Mouse (Mus musculus): ENCODE data around the gene Arid5b.

Gene Arid5b

DNA sequence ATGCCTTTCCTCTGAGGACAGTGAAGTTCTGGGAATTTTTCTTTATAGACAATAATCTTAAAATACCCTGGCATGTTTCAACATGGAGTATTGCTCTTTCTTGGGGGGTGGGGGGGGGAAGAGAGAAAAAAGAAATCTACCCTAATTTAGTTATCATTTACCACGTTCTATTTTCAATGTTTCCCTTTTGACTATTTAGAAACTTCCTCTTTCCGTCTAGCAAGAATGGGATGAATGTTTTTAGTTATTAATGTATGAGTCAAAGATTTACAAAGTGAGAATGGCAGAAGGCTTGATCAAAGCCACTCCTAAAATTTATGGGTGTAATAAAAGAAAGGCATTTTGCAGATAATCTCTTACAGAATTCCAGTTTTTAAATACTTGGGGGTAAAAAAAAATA is 137.7 kb downstream of the Arid5b start:
- in situ Hi-C loops (cut with MboI, MseI): no loop called here

DNA sequence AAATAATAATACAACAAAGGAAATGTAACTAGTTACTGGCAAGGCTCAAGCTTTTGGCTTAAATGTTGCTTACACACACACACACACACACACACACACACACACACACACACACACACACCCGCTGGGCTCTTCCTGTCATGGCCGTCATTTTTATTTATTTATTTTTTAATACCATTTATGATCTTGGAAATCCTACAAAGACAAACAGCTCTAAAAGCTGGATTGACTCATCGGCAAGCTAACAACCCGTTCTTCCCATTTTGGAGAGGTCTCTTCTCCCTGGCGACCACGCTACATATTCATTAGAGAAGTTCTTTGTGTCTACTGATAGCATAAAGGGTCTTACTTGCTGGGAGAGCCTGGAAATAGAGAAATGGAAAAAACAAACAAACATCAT is 138.2 kb downstream of the Arid5b start:
- in situ Hi-C loops (cut with MboI, MseI): no loop called here

DNA sequence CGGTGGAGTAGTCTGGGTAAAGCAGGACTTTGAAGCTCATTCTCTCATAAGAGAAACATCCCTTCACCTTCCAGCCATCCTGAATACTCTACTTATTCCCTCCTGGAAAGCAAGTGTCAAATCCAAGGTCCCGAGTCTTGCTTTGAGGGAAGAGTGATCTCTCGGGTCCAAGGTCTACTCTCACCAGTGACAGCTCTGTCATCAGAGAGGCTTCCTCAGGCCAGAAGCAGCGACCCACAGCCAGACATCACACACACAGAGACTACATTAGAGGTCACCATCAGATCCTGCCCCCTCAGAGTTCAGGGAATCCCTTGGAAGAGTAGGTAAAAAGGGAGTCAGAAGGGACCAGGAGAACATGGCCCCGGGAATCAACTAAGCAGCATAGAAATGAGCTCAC is 140.4 kb downstream of the Arid5b start:
- in situ Hi-C loops (cut with MboI, MseI): loop anchor here (5.0 kb wide), 1 partner anchor 86 kb away; no protein-coding TSS in a partner anchor

DNA sequence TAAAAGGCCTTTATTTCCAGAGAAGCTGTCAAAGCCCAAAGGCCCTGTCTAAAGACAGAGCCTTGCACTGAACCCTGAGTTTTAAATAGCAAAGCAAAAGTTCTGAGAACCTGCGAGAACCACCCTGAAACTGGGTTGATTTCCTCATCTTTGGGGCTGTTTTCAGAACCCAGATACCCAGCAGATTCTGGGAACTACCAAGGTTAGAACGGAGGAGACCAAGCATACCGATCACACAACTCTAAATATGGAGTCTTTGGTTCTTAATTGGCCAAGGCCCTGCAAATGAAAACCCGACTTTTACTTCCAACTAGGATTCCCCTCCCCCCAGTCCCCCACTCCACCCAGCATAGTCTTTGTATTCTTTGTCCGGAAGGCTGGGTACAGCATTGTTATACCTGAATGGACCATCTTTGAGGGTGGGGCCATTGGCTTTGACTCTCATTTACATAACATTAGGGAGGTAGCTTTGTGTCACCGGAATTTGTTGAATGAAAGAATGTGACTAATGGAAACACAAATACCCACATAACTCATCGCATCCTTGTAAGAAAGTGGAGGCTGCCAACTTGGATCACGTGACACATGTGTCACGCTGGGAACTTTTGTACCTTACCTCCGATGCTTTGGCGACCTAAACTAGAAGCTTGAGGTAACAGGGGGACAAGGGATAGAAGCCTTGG is 141.2 kb downstream of the Arid5b start:
- in situ Hi-C loops (cut with MboI, MseI): loop anchor here (5.0 kb wide), 1 partner anchor 85 kb away; no protein-coding TSS in a partner anchor

DNA sequence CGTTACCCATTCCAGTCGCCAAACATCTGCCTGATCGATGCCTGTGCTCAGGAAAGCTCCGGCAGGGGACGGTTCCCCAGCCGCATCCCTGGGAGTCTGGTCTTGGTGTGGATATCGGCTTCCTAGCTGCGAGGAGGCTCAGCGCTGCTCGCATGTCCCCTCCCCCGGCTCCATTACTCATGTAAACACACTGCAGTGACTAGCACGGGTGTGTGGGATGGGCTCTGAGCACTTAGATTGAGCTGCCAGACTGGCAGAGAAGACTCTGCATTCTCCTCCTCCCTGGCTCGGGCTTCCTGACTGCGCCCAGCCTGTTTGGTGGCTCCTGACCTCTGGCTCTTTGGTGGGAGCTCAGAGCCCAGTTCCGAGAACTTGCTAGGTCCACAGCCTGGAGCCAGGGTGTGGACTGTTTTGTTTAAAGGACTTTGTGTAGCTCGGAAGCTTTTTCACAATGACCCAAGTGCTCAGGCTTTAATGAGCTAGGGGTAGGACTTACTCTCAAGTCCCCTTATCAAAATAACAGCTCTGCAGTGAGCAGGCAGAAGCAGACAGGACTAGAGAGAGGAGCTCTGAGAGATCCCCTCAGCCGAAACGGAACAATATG is 142.0 kb downstream of the Arid5b start:
- in situ Hi-C loops (cut with MboI, MseI): loop anchor here (5.0 kb wide), 1 partner anchor 84 kb away; no protein-coding TSS in a partner anchor

DNA sequence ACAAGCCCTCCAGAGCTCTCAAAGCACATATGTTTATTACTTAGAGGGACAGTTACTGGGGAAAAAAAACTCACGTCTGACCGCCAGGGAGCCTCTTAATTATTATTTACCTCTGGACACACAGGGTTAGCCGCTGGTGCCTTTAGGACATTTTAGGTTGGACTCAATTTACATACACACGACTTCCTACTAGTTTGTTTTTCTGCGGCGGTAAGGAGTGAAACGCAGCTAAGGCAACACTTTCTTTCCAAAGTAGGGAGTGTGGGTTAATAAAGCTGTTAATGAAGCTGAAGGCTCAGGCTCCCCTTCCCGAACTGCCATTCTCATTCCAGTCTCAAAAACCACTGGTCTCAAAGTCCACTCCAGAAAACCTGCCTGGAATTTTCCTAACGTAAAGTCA is 142.5 kb downstream of the Arid5b start:
- in situ Hi-C loops (cut with MboI, MseI): loop anchor here (5.0 kb wide), 1 partner anchor 84 kb away; no protein-coding TSS in a partner anchor

DNA sequence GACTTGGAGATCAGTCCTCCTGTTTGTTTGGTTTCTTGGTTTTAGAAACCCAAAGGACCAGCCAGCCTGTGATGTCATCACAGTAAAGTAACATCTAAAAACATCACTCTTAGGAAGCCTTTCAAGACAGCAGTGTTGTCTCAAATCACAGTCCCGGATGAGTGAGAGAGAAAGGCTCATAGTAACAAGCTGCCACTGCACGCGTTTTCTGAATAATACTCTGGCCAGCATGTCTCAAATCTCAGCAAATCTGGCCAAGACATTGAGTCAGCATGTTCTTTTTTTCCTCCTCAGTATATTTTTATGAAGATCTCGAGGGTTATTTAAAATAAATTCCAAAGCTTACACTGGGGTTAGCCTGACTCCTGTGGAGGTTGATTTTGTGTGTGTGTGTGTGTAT is 143.1 kb downstream of the Arid5b start:
- in situ Hi-C loops (cut with MboI, MseI): loop anchor here (5.0 kb wide), 1 partner anchor 83 kb away; no protein-coding TSS in a partner anchor

DNA sequence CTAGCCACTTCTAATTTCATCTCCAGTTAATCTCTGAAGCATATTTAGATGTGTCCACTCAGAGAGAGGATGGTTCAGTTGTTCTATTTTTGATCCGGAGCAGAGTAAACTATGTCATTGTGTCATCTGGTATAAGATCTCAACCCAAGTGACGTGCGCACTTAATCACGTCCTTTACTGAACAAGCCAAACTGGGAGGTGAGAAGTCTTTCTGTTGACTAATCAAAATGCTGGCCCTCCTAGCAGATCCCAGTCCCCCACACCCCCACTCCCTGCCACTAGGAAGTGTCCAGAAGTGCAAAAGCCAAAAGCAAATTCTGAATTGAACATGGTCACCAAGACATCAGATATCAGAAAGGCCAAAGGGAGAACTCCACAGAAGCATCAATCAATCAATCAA is 144.0 kb downstream of the Arid5b start:
- in situ Hi-C loops (cut with MboI, MseI): no loop called here

DNA sequence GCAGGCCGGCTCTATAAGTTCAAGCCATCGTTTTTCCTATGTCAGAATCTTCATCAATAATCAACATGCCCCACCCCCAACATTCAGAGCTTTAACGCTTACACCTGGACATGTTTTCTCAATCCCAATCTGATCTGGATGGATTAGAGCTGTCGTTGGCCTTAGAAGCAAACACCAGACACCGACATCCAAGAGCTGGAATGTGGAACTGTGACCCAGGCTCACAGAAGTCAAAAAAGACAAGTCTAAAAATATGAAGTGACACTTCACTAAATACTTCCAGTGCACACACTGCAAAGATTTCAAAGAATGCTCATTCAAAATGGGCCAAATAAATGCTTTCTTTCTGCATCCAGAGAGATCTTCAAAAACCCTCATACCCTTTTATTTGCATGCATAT is 144.5 kb downstream of the Arid5b start:
- in situ Hi-C loops (cut with MboI, MseI): no loop called here

DNA sequence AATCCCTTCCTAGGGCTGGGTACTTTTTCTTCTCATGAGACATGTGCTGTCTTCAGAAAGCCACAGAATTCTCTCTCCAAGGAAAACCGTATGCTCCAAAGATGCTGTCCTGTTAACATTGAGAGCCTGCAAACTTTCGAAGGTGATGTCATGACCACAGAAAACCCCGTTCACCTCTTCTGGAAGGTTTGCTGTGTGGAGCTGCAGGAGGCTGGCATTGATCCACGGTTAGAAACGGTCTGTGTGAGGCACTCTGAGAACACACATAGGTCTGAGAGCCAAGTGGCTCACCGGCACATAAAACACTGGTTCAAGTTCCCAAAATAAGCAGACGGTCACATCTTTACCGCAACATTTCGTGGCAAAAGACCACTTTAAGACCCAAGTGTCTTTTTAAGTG is 145.9 kb downstream of the Arid5b start:
- in situ Hi-C loops (cut with MboI, MseI): no loop called here

DNA sequence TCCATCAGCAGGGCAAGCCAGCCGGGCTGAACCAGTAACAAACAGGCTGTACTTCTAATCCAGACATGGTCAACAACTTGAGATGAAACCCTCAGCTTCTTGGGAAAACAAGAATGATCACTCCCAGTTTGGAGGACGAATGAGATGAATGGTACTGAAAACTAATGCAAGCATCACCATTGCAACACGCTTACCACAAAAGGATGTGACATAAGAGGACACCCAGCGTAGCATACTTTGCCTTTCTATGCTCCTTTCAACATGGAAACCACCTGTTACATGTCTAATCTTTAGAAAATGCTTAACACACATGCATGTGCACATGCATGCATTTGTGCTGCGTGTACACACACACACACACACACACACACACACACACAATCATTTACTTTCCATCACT is 146.4 kb downstream of the Arid5b start:
- in situ Hi-C loops (cut with MboI, MseI): no loop called here

DNA sequence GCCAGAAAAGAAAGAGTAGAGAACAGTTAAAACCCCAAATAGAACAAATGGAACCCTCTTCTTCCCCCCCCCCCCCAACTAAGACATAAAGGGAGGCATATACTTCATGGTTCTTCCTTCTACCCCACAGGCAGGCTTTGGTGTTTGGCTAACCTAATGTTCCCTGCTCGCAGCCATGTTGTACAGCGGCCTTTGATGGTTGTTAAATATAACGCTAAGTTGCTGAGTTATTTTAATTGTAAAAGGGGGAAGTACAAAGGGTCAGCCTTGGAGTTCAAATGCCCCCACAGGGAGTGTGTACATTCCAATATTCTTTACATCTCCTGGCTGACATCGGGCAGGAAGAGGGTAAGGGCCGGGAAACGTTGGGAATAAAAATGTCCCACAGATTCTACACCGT is 148.9 kb downstream of the Arid5b start:
- in situ Hi-C loops (cut with MboI, MseI): no loop called here

DNA sequence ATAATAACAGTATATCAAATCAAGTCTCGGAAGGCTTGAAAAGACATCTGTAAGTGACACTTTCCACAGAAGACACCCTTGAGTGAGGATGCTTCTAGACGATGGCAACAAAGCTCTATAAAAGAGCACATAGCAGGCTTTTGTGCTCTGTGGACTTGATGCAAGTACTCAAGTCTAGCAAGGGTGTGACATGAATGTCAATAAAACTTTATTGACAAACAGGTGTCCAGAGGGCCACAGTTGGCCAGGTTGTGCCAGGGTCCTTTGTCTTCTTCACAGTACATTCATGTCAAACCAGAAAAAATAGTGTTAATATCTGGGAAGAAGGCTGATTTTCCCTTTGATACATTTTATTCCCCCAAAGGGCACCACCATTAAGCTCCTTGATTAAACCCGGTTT is 149.5 kb downstream of the Arid5b start:
- in situ Hi-C loops (cut with MboI, MseI): no loop called here

DNA sequence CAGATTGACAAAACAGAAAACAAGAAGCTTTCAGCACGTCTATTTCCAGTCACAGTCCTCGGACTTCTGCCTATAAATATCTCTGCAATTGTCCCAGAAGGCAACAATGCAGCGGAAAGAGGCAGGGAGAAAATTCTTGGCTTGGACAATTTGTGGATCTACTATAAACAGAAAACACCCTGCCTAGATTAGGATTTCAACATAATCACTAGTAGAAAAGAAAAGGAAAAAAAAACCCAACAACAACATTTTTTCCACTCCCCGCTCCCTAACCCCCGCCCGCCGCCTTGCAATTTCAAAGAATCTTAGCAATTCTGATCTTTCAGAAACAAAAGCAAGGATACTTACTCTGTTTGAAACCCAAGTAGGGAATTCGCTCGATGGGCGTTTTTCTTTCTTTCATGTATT is 150.1 kb downstream of the Arid5b start:
- in situ Hi-C loops (cut with MboI, MseI): no loop called here

DNA sequence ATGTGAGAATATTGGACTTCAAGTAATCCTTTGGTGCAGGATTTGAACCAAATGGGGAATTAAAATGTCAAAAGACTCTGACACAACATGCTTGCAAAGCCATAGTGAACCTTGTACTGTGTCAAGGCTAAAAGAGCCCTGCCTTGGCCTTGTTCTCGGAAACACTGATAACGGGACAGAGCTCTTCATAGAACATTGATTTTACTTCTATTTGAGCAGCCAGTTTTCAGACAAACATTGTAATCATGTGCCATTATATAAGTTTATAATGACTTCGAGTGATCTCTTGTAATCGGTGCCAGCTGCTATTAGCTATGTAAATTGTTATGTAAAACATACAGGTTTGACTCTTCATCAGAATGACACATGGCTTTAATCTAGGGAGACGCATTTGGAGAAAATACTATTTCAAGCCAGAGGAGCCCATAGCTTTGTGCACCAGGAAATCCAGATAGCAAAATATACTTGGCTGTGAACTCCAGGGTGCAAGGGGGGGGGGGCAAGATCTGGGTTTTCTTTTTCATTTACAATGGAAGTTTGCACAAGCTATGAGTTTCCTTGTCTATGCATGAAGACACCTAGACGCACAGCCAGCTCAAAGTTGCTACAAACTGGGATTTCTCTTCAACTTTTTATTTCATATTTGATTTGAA is 150.8 kb downstream of the Arid5b start:
- in situ Hi-C loops (cut with MboI, MseI): no loop called here

DNA sequence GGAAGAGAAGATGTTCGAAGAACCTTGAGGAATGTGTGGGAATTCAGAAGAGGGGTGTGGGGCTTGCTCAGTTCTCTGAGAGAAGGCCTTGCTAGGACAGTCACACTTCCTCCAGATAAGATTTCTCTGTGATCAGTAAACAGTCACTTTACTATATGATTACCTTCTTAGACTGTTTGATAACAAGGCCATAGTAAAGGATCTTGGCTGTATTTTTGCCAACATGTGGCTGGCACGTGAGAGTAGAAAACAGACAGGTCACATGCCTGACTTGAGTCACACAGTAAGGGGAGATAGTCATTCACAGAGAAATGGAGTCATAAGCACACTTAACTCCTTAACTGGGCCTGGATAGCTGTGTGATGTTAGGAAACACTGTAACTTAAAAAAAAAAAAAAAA is 151.4 kb downstream of the Arid5b start:
- in situ Hi-C loops (cut with MboI, MseI): no loop called here

DNA sequence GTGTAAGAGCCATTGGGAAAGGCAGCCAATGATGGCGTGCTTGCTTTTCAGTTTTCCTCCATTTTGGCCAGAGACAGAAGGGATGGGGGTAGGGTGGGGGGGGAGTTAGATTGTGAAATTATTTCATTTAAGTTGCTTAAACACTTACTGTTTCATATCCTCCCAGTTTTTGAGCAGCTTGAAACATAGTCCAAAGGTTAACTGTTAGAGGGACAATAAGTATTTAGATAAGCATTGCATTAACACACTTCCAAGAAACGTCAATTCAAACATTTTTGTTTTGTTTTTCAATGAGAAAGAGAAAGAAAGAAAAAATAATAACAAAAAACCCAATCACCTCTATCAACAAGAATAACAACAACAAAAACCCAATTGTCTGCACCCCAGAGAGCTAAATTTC is 152.0 kb downstream of the Arid5b start:
- in situ Hi-C loops (cut with MboI, MseI): no loop called here

DNA sequence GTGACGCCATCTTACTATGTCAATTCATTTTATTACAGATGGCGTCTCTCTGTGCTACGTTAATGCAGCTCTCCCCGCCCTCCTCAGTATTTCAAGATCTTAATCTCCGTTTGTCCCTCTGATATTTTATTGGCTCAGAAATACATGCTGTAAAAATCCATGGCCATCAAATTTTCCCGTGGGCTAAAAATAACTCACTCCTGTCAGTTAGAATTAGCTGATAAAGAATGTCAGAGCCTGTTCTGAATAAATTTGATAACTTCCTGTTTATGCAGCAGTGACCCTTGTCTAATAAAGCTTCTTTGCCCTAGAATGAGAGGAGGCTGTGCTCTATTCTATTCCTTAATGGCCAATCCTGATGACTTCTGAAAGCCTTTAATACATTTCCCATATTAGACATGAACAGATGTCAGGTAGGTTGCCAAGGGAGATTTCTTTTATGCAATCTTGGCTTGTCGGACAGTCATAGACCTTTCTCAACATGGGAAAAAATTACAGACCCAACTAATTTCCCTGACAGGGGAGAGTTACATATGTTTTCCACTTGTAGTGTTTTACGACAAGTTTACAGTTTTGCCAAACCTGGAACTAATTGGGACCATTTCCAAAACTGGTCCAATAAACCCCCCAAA is 152.5 kb downstream of the Arid5b start:
- in situ Hi-C loops (cut with MboI, MseI): no loop called here

DNA sequence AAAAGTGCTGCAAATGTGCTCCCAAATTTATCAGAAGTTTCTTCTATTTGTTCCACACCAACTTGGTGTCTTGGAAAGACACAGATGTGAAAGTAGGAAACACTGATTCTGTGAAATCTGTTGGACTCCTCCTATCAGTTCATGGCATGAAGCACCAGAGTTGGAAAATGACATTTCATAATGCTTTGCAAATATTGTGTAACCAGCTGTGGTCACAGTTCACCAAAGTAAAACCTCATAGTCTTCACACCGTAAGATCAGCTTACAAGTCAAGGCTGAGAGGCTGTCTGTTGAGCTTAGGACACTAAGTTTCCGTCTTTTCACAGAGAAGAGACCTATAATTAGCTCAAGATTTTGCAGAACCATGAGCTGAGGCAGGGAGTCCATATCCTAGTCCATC is 153.6 kb downstream of the Arid5b start:
- in situ Hi-C loops (cut with MboI, MseI): no loop called here

DNA sequence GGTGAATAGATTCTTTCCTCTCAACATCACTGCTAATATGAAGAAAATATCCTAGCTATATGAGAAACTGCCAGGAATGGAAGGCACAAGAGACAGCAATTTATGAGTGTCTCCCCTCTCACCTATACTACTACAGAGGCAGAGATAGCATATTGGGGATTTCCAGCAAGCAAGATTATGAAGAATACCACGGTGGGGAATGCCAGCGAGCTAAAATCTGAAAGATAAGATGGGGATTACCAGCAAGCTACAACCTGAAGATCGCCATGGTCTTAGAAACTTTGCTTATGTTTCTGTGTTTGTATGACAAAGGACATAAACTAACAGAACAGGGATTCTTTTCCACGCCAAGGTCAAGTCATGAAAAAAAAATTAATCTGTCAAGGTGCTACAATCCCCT is 155.1 kb downstream of the Arid5b start:
- in situ Hi-C loops (cut with MboI, MseI): no loop called here

DNA sequence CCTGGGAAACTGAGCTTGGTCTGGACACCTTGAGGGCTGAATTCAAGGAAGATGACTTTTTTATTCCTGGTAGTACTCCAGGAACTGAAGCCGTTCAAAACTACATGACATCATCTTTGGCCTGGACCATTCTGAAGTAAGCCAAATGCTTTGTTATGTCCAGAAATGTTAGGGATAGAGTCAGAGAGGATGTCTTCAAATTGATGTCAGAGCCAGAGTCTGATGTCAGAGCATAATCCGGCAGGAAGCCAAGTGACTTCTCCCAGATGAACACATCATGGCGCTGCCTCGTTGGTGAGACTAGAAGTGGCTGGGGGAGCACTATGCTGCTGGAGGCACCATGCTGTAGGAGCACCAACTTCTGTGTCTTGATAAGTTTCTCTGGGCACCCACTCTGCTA is 156.6 kb downstream of the Arid5b start:
- in situ Hi-C loops (cut with MboI, MseI): no loop called here

DNA sequence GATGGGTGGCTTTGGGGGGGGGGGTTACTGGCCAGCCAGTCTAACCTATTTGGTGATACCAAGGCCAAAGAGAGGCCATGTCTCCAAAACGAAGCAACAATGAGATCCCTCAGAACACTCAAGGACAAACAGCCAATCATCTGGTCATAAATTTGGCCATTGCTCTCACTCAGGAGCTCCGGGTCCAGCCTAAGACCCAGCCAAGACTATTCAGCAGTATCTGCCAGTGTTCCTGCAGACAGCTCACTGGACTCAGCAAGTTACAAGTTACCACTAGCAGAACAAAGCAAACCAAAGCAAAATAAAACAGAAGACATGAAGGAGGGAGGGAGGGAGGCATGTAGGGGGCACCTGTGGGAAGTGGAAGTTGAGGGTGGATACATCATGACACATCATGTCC is 157.3 kb downstream of the Arid5b start:
- in situ Hi-C loops (cut with MboI, MseI): no loop called here

DNA sequence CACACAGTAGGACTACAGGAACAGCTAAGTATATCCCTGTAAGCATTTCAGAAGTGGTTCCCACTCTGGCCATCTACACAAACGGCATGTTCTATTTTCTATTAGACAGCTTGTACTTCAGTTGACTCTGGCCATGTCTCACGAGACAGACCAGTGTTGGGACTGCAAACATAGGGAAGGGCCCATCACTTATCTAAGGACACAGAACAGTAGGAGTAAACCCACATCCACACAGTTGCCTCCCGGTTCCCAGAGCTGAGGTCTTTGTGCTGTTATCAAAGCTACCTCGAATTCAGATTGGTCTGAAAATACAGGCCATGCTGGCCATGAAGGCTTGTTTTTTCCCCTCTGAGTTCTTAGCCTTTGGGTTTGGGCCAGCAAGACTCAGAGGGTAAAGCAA is 158.5 kb downstream of the Arid5b start:
- in situ Hi-C loops (cut with MboI, MseI): no loop called here

All from T-helper 2 cell (primary cell).